ENCODE assay signal across 13 mouse cellular contexts in the genomic region with DNA sequence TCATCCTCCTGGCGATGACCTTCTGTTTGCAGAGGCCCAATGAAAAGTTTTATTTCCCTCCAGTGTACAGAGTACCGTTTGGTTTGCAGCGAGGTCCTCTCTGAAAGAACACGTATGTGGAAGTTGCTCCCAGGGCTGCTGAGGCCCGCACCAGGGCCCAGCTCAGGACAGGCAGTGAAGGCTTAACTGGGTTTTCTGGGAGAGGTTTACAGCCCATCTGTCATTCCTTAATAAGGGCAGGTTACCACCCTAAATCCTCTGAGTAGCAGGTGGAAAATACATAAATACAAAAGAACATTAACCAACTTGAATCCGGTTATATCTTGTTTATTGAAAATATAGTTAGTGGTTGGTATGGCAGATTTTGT. TPM values are rescaled to one million over a fixed set of nuclear protein-coding genes. Genes with fewer than 3 reads are reported as not detected.
A peak's percentile ranks its signal among the peaks of the same experiment; 100 is the strongest.
DNase-seq lines count a peak whose midpoint lies in the region; ATAC-seq and TF ChIP-seq lines count a peak whose summit lies in the region.
"Had no signal": no experiment of that assay in that cellular context is flagged by ENCODE, and none has a peak within 500 bp of the region (broad histone marks: within the 10 kb centered on the region; RNA-seq: fewer than 3 reads in every experiment).

No protein-coding gene starts in this region.

- H3K4me1 ChIP-seq in cerebellum, adult 2 months (ENCODE audit: control insufficient read depth, insufficient read depth, low read length) = peaks cover 33% of the 10 kb centered on the region
- H3K4me1 ChIP-seq in kidney, adult 2 months (ENCODE audit: control insufficient read depth, insufficient read depth, low read length) = peaks cover 20% of the 10 kb centered on the region; the same call in 1 of the 2 replicates
- peaks cover 35% of the 10 kb centered on the region for H3K4me1 ChIP-seq in heart, postnatal 0 days (ENCODE audit: control insufficient read depth, insufficient read depth)
- H3K4me1 ChIP-seq in liver, postnatal 0 days (ENCODE audit: insufficient read depth) = peaks cover 53% of the 10 kb centered on the region

- H3K36me3 ChIP-seq in kidney, adult 2 months (ENCODE audit: control insufficient read depth, insufficient read depth, low read length) = no peaks in the 10 kb centered on the region
- no peaks in the 10 kb centered on the region for H3K36me3 ChIP-seq in heart, postnatal 0 days (replicated peaks; ENCODE audit: control insufficient read depth, insufficient read depth, low read length)
- peaks cover 11% of the 10 kb centered on the region for H3K36me3 ChIP-seq in liver, postnatal 0 days (replicated peaks; ENCODE audit: insufficient read depth, low read length)
- H3K36me3 ChIP-seq: forebrain, embryonic 12.5 days had no signal

- peak overlapping the region; percentile 58; the same call in 1 of the 2 replicates for H3K27ac ChIP-seq in cerebellum, adult 2 months (ENCODE audit: insufficient read depth, low read length)
- H3K27ac ChIP-seq in kidney, adult 2 months (ENCODE audit: insufficient read depth, low read depth, low read length) = no peak overlapping the region
- H3K27ac ChIP-seq in heart, postnatal 0 days (ENCODE audit: low read depth) = peak overlapping the region; percentile 77
- H3K27ac ChIP-seq in liver, postnatal 0 days (ENCODE audit: low read depth) = peak overlapping the region; percentile 90
- H3K27ac ChIP-seq: forebrain, embryonic 12.5 days; liver, embryonic 14.5 days had no signal

- no peak overlapping the region for H3K9ac ChIP-seq in heart, postnatal 0 days (replicated peaks; ENCODE audit: low read depth, low read length)
- peak overlapping the region; percentile 6 for H3K9ac ChIP-seq in liver, postnatal 0 days (replicated peaks)
- H3K9ac ChIP-seq: forebrain, embryonic 12.5 days; liver, embryonic 14.5 days had no signal

- TF ChIP-seq CTCF in cerebellum, adult 2 months (IDR thresholded peaks at IDR 0.05; ENCODE audit: borderline replicate concordance, insufficient read depth, low read depth, low read length) = no peak
- TF ChIP-seq CTCF in kidney, adult 2 months (conservative IDR thresholded peaks at IDR 0.05; ENCODE audit: insufficient read depth, insufficient read length, low read depth, low read length) = no peak
- TF ChIP-seq CTCF in heart, postnatal 0 days (IDR thresholded peaks at IDR 0.05; ENCODE audit: low read depth) = no peak
- no peak for TF ChIP-seq CTCF in liver, postnatal 0 days (IDR thresholded peaks at IDR 0.05; ENCODE audit: low read depth)

- no peak for ATAC-seq in heart, postnatal 0 days (ENCODE audit: insufficient read depth, low read depth)
- no peak for ATAC-seq in liver, postnatal 0 days

- TF ChIP-seq EP300 in heart, postnatal 0 days (IDR thresholded peaks at IDR 0.05; ENCODE audit: low read depth) = no peak
- no peak for TF ChIP-seq EP300 in liver, postnatal 0 days (IDR thresholded peaks at IDR 0.05; ENCODE audit: low read depth)

- no peaks in the 10 kb centered on the region for H3K9me3 ChIP-seq in heart, postnatal 0 days (replicated peaks; ENCODE audit: control insufficient read depth, low read length)
- H3K9me3 ChIP-seq in liver, postnatal 0 days (ENCODE audit: low read length) = no peaks in the 10 kb centered on the region
- H3K9me3 ChIP-seq: forebrain, embryonic 12.5 days; megakaryocyte, embryonic 14.5 days had no signal

- no peak overlapping the region for H3K4me2 ChIP-seq in heart, postnatal 0 days (ENCODE audit: low read depth, low read length)
- peak overlapping the region; percentile 74 for H3K4me2 ChIP-seq in liver, postnatal 0 days (ENCODE audit: low read depth, low read length)
- H3K4me2 ChIP-seq: forebrain, embryonic 12.5 days had no signal

- no peak for TF ChIP-seq POLR2A in cerebellum, adult 2 months (IDR thresholded peaks at IDR 0.05; ENCODE audit: borderline replicate concordance, insufficient read depth, low read length)
- no peak for TF ChIP-seq POLR2A in kidney, adult 2 months (IDR thresholded peaks at IDR 0.05; ENCODE audit: low read depth, low read length)

- WGBS in cerebellum, adult 2 months = 34% methylated on average over 6 of the region's 6 CpGs
- WGBS in kidney, adult 2 months = 46% methylated on average over 6 of the region's 6 CpGs
- 53% methylated on average over 6 of the region's 6 CpGs for WGBS in heart, postnatal 0 days
- 38% methylated on average over 6 of the region's 6 CpGs for WGBS in liver, postnatal 0 days (ENCODE audit: insufficient replicate concordance)

- no peak overlapping the region for H3K4me3 ChIP-seq in cerebellum, adult 2 months (replicated peaks; ENCODE audit: insufficient read depth, low read depth, low read length)
- H3K4me3 ChIP-seq in kidney, adult 2 months (ENCODE audit: insufficient read depth, low read depth, low read length) = no peak overlapping the region
- H3K4me3 ChIP-seq in heart, postnatal 0 days (ENCODE audit: low read depth, low read length) = no peak overlapping the region
- no peak overlapping the region for H3K4me3 ChIP-seq in liver, postnatal 0 days (ENCODE audit: low read depth, low read length)
- H3K4me3 ChIP-seq: forebrain, embryonic 12.5 days; megakaryocyte, embryonic 14.5 days had no signal

- H3K27me3 ChIP-seq in cerebellum, adult 2 months (ENCODE audit: control insufficient read depth, insufficient read depth, low read length) = no peaks in the 10 kb centered on the region
- no peaks in the 10 kb centered on the region for H3K27me3 ChIP-seq in kidney, adult 2 months (replicated peaks; ENCODE audit: control insufficient read depth, insufficient read depth, low read length)
- no peaks in the 10 kb centered on the region for H3K27me3 ChIP-seq in heart, postnatal 0 days (ENCODE audit: control insufficient read depth, insufficient read depth, low read length)
- H3K27me3 ChIP-seq in liver, postnatal 0 days (ENCODE audit: insufficient read depth, low read length) = no peaks in the 10 kb centered on the region
- H3K27me3 ChIP-seq: forebrain, embryonic 12.5 days; megakaryocyte, embryonic 14.5 days had no signal

- DNase-seq in cerebellum, adult 2 months = no peak
- no peak for DNase-seq in cerebellum, adult 9-10 months
- DNase-seq in kidney, adult 2 months = peak; percentile 3
- DNase-seq in kidney, postnatal 25 days = no peak
- no peak for DNase-seq in heart, postnatal 0 days (ENCODE audit: low spot score)
- no peak for DNase-seq in liver, postnatal 0 days
- no peak for DNase-seq in adrenal gland, adult 2 months
- DNase-seq in layer of hippocampus, postnatal 36 days = no peak
- DNase-seq: adrenal gland, postnatal 25 days; cerebellum, adult 11-12 months had no signal

RNA-seq across cellular contexts. Expression of gene Acsl1, which starts 9.7 kb away (rescaled TPM):
- polyA plus RNA-seq in cerebellum, adult 2 months (2012; rRNA removed) = 47.7 and 51.1 TPM in 2 replicates
- 206 and 212 TPM in 2 replicates for polyA plus RNA-seq in kidney, adult 2 months (2012; rRNA removed)
- total RNA-seq in heart, postnatal 0 days (2014; rRNA removed; ENCODE audit: low replicate concordance) = 275 and 297 TPM in 2 replicates
- polyA plus RNA-seq in heart, postnatal 0 days (2015; fragmentation: Nextera tagmentation; extraction: Ambion mirVana) = 271 and 291 TPM in 2 replicates
- polyA plus RNA-seq in liver, postnatal 0 days (2015; fragmentation: Nextera tagmentation; extraction: Ambion mirVana) = 428 and 466 TPM in 2 replicates
- 100 to 1,000 TPM; 620 to 836 TPM for total RNA-seq in adrenal gland, adult 2 months (2021)
- 85.5 and 136 TPM in 2 replicates for polyA plus RNA-seq in adrenal gland, adult 2 months (2012; rRNA removed)
- total RNA-seq in layer of hippocampus, postnatal 36 days (2021) = 10 to 100 TPM; 39.8 to 44.9 TPM
